Mouse (Mus musculus): Measurements from ENCODE around the gene Olfr1393.
"Not testable (repeated sequence)": the region's sequence is repeated elsewhere in the genome, so short reads cannot be mapped to it uniquely, and the experiment has no call there.

The Olfr1393 gene

DNA sequence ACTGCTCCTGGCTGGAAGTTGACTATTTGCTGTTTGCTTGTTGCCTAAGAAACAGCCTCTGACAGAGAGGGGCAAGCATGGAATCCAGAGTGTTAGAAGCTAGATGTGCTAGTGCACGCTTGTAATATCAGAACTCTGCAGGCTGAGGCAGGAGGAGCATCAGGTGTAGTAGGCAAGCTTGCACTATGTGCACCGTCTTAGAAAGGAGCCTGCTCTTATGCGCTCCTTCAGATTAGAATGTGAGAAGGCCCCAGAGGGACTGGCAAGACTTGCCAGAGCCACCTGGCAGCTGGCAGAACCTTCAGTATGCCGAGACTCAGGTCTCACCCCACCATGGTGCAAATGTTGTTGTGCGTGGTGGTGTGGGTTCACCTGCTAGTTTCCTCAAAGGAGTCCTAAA is 26.1 kb upstream of the Olfr1393 start:
- no peak for DNase-seq

DNA sequence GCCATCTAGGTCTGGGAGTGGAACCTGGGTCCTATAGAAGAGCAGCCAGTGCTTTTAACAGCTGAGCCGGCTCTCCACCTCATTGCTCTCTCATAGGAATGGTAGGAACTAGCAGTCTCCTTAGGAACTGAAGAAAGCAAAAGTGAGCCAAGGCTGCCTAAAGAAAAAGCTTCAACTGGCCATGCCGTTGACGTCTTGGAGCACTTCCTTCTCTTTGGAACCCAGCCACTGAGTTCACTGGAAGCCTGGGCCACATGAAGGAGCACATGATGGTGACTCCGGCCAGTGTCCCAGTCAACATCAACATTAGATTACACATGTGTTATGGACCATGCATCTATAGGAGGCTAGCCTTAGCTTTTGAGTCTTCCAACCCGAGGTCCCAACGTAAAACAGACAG is 25.1 kb upstream of the Olfr1393 start:
- no peak for DNase-seq

DNA sequence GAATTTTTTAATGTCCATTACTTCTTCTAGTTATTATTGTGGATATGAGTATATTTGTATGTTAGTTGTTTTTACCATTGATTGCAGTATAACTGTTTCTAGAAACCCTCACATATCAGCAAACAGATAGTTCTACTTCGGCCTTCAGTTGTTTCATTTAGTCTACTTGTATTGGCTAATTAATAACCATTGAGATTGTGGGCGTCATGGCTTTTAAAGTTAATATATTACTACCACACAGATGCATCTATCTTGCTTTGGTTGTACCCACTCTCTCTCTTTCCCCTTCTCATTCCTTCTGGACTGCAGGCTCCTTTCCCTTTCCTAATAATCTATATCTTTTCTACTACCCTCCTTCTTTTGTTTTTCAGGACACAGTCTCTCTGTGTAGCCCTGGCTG is 18.8 kb upstream of the Olfr1393 start:
- DNase-seq = no peak

DNA sequence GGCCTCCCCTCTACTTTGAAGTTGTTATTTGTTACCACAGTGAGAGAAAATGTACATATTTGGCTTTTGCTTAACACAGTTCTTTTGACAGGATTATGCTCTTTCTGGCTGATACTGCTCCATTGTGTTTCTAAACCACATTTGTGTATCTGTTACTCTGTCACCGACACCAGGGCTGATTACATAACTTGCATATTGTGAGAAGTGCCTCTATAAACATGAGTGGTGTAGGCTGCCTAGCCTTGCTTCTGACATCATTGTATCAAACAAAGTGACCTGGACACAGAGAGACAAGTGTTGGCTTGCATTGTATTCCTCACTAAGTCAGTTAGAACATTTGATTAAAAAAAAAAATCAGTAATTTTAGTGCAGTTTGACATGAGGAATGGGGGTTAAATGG is 18.3 kb upstream of the Olfr1393 start:
- no peak for DNase-seq

DNA sequence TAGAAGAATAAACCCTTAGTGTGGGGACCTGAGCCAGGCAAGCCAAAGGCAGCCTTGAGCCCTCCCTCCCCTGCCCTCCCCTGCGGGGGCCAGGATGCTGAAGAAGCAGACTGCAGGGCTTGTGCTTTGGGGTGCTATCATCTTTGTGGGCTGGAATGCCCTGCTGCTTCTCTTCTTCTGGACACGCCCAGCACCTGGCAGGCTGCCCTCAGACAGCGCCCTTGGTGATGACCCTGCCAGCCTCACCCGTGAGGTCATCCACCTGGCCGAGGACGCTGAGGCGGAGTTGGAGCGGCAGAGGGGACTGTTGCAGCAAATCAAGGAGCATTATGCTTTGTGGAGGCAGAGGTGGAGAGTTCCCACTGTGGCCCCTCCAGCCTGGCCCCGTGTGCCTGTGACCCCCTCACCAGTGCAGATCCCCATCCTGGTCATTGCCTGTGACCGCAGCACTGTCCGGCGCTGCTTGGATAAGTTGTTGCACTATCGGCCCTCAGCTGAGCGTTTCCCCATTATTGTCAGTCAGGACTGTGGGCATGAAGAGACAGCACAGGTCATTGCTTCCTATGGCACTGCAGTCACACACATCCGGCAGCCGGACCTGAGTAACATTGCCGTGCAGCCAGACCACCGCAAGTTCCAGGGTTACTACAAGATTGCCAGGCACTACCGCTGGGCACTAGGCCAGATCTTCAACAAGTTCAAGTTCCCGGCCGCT is 17.3 kb upstream of the Olfr1393 start:
- no peak for DNase-seq

DNA sequence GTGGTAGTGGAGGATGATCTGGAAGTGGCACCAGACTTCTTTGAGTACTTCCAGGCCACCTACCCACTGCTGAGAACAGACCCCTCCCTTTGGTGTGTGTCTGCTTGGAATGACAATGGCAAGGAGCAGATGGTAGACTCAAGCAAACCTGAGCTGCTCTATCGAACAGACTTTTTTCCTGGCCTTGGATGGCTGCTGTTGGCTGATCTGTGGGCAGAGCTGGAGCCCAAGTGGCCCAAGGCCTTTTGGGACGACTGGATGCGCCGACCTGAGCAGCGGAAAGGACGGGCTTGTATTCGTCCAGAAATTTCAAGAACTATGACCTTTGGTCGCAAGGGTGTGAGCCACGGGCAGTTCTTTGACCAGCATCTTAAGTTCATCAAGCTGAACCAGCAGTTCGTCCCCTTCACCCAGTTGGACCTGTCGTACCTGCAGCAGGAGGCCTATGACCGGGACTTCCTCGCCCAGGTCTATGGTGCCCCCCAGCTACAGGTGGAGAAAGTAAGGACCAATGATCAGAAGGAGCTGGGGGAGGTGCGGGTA is 16.7 kb upstream of the Olfr1393 start:
- DNase-seq = no peak

DNA sequence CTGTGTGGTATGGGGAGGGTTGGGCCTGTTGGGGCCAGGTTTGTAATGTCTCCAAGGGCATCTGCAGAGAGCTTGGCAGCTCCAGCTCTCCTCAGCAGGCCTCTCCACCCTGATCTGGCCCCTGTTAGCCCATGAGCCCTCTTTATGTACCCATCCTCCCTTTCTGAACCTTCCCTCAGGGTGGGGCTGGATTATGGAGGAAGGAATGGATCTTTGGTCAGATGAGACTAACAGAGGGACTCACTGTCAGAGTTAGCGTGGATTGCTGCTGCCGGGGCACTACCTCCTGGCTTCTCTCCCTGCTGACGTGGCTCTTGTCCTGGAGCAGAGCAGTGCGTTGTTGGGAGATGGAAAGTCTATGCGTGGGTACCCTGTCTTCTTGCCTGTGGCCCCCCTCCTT is 15.8 kb upstream of the Olfr1393 start:
- no peak for DNase-seq

DNA sequence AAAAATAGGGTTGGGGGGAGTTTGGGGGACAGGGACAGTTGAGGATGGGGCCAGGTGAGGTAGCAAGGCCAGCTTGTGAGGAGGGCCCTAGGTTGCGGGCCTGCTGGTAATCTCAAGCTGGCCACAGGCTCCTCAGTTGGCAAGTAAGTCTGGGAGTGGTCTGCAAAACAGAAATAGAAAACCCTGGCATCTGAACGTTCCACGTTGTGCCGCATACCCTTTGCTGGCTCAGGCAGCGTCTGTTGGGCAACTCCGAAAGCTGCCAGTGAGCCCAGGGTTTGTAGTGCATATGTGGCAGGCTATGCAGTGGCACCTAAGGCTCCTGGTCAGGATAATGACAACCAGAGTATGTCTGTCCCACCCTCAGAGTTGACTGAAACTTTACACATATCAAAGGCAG is 15.0 kb upstream of the Olfr1393 start:
- DNase-seq = no peak

DNA sequence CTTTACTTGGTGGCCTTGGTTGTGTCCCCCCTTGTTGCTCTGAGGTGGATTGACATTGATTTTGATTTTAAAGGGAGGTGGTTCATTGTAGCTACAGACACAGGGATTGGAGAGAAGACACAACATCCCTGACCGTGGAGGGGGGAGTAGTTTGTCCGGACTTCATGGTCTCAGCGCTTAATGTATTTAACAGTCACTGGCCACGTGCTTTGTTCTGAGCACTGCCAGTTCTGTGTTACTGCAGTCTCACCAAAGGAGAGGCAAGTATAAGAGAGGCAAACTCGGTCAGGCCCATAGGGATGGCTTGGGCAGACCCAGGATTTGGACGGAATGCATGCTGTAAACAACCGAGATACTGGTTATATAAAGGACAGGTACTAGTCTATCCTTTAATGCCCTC is 14.0 kb upstream of the Olfr1393 start:
- DNase-seq = no peak

DNA sequence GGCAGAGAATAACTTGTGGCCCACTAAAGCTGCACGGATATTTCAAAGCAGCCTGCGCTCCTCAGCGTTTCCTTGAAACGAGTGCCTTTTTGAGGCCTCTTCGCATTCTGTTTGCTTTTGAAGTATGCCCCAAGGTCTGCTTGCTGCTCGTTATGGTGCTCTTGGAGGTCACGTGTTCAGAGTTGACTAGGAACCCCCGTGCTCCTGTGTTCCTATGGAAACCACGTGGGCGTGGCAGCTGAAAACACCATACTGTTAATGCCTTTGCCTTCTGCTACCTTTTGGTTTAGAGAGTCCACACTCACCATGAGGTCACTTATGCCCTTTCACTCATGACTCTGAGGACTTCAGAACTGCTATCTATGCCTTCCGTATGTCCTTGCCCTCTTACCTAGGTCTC is 13.5 kb upstream of the Olfr1393 start:
- no peak for DNase-seq

DNA sequence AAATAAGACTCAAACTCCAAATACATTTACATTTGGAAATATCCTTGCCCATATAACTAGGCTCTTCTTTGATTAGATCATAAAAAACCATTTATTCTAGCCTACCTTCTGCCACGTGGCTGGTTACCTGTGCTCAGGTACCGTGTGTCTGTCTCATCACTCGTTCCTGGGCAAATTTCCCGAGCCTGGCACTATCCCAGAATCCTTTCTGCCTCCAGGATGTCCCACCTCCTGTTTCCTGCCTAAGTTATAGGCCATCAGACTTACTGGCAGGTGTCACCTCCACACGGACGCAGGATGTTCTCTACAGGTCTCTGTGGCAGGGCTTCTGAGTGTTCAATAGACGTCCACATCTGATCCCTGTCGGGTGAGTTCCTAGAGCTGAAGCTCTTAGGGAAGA is 13.0 kb upstream of the Olfr1393 start:
- no peak for DNase-seq

DNA sequence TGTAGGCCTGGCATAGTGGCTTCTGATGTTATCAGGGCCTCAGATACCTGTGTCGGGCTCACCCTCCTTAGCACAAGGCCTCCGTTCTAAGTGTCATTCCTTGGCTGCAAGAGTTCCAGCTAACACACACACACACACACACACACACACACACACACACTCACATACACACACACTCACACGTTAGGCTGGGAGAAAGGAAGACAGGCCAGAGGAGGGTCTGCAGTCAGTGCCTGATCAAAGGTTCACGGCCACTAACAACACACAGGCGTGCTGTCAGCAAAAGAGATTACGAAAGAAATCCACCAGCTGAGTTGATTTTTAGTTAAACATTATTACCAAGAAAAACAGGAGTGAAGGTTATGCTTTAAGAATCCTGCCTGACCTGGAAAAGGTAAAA is 11.4 kb upstream of the Olfr1393 start:
- DNase-seq = no peak

DNA sequence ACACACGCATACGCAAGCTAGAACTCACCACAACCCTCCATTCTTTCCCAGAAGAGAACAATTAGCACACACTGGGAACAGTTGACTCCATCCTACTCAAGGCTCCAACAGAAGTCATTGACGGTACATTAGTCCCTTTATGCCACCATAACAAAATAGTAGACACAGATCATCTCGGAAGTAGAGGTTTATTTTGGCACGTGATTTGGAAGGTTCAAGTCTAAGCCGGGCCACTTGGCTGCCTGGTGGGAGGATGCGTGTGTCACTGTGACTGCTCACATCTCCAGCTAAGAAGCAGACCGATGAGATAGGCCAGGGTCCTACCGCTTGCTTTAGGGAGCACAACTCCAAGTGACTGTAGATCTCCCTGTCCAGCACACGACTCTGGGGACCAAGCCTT is 10.8 kb upstream of the Olfr1393 start:
- DNase-seq = no peak

DNA sequence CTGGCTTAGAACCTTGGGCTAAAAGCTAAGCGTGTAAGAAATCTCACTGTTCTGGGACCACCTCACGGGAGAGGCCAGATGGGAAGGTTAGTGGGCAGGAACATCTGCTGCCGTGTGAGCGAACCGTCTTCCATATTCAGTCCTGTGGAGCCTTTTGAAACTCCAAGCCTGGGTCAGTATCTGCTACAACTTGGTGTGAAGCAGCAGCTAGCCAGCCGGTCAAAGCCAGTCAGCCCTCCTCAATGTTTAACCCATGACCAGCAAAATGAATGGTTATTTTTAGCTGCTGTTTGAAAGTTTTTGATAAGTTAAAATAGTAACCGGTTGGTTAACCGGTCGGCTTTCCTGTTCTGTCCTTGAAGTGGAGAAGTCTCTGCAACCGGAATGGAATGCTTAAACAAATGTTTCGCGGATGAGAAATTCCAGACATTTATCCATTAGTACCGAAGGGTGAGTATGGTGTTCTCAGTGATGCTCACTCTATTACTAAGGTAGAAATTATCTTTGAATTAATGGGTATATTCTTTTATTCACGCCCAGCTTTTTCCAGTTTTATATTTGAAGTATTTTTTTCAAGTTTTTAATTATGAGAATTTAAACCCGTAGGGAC is 10.0 kb upstream of the Olfr1393 start:
- DNase-seq = no peak

DNA sequence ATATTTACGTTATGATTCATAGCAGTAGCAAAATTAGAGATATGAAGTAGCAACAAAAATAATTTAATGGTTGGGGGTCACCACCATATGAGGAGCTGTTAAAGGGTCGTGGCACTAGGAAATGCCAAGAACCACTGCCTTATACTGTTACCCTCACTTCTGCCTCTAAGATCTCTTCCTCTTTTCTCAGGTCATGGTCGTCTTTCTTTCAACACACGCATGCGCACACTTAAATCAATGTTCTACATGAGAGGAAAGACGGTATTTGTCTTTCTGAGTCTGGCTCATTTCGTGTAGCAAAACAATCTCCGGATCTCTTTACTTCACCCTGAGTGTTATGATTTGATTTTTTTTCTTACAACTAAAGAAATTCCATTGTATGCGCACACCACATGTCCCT is 8.3 kb upstream of the Olfr1393 start:
- no peak for DNase-seq

DNA sequence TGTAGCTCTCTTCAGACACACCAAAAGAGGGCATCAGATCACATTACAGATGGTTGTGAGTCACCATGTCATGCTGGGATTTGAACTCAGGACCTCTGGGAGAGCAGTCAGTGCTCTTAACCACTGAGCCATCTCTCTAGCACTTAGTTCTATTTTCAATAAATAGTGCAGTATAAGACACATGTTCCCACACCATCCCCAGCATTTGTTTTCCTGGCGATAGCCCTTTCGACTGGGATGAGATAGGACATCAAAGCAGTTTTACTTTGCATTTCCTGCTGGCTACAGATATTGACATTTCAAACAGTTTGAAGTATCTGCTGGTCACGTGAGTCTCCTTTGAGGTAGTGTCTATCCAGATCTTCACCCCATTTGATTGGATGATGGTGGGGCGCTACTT is 7.7 kb upstream of the Olfr1393 start:
- DNase-seq = no peak

DNA sequence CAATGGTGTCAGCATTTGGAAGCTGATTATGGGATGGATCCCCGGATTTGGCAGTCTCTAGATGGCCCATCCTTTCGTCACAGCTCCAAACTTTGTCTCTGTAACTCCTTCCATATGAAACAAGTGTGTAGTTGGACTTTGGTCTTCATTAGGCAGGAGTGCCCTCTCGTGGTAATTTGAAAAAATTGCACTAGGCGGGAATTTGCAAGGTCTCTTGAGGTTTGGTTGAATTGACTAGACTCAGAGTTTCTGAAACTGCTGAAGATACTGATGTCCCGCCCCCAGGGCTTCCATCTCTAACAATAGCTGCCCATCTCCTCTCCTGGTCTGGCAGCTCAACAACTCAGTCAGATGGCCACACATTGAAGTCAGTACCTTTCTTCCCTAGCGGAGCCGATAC is 6.8 kb upstream of the Olfr1393 start:
- peak; percentile 14 for DNase-seq

DNA sequence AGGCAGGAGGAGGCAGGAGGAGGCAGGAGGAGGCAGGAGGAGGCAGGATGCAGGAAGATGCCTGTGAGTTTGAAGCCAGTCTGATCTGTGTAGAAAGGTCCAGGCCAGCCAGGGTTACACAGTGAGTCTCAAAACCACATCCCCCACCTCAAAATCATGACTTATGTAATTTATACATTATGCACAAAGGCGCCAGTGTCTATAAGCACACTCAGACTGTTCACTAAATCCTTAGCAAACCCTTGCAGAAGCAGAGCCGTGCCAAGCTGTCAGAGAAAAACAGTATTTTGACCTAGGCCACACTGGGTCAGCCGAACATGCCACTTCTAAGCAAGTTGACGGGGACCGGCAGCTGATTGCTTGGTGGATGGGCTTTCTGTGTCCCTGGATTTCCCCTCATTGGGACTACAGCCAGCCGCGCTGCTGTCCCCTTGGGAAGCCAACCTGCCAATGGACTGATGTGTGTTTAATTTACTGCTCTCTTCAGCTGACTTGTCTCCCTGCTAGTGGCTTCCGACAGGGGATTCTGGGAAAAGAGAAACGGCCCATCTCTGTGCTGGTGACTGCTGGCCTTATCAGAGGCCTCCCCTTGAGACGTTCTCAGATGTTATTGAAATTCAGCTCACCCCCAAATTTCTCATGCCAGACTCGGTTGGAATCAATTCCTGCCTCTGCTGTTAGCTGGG is 4.1 kb upstream of the Olfr1393 start:
- DNase-seq = no peak

DNA sequence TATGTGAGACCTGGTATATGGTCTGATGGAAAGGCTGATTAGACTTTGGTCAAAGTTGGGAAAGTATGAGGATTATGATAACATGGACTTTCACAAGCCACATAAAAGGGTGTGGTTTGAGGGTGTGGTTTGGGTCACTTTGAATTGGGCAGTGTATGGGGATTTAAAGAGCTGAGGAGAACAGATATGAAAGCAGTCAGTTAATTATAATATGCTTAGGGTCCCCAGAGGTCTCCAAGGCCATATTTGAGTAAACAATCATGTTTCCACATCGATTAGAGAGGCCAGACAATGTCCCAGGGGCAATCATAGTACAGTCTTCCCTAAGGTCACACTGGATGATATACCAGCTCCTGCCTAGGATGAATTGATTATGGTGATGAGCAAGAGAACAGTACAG is 6.9 kb downstream of the Olfr1393 start, which contains the start of gene Olfr1392:
Gene Olfr1392, plus strand, starts transcription at position 301 of the 400 bp plus-strand sequence.
- DNase-seq = not testable (repeated sequence)

DNA sequence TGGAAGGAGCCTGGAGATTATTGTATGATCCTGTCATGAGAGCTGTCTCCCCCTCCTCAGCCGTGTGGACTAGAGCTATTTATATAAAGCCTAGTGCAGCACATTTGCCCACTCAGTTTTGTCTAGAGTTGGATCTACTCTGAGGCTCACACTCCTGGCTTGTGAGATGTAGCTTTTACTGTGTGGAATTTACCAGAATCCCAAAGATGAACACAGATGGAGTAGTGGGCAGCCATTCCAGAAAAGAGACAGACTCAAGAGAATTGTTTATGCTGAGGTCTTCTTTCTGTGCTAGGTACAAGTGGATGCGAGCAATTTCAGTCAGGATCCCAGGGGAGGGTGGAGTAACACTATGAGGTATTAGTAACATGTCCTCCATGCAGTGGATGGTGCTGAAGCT is 9.1 kb downstream of the Olfr1393 start:
- no peak for DNase-seq

DNA sequence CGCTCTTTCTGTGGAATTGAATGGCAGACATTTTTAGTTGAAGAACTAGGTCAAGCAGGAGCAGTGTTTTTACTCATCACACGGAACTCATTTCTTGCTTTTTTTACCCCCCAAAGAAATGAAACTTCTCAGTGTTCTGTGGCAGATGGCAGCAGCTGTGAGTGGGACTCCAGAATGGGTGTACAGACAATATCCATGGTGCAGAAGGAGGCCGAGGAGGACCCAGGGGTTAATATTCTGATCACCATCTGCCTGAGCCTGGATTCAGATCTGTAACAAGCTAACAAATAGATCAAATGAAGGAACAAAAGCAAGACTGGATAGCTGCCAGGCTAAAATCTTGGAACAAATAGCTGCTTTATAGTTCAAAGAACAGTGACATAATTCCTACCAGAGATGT is 14.7 kb downstream of the Olfr1393 start:
- no peak for DNase-seq

DNA sequence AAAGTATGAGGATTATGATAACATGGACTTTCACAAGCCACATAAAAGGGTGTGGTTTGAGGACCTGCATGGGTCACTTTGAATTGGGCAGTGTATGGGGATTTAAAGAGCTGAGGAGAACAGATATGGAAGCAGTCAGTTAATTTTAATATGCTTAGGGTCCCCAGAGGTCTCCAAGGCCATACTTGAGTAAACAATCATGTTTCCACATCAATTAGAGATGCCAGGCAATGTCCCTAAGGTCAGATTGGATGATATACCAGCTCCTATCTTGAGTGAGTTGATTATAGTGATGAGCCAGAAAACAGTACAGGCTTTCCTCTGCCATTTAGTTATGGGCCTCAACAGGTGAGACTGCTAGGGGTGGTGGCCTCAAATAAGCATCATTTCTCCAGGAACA is 26.3 kb downstream of the Olfr1393 start, which contains the start of gene Olfr10:
Gene Olfr10, plus strand, starts transcription at position 301 of the 400 bp plus-strand sequence.
- DNase-seq = no peak

DNA sequence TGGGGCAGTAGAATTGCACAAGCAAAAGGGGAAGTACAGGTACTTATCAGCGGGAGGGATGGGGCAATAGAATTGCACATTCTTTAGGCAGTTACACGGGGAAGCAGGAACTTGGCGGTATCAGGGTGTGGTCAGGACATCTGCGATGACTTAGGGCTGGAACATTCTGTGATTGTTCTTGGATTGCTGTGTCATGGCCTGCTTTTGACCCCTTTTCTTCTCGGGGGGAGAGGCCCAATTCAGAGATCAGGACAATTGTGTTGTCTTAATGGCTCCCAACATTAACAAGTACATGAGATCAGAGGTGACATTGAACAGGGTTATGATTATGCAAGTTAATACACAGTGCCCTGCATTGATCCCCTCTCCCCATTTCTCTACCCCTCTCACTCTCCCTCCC is 30.4 kb downstream of the Olfr1393 start:
- not testable (repeated sequence) for DNase-seq

DNA sequence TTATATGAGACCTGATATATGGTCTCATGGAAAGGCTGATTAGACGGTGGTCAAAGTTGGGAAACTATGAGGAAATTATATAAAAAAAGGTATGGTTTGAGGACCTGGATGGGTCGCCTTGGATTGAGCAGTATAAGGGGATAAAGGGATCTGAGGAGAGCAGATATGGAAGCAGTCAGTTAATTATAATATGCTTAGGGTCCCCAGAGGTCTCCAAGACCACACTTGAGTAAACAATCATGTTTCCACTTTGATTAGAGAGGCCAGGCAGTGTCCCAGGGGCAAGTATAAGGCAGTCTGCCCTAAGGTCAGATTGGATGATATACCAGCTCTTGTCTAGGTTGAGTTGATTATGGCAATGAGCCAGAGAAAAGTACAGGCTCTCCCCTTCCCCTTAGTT is 44.3 kb downstream of the Olfr1393 start, which contains the start of gene Olfr1391:
Gene Olfr1391, plus strand, starts transcription at position 301 of the 400 bp plus-strand sequence.
- DNase-seq = no peak

Data from cerebellum, adult 11 months (tissue).